Mouse (Mus musculus) E14TG2a.4 (cell line): ENCODE data around the gene Cpn2.

Source experiments
- CTCF ChIP-seq: conservative IDR thresholded peaks from 2 replicates; pipeline ENCODE4 v1.5.1; 2014; ENCODE audit warnings: low read length
- NANOG ChIP-seq: IDR thresholded peaks from 2 replicates; pipeline ENCODE4 v1.6.1; 2014; ENCODE audit warnings: borderline replicate concordance, low read length, mixed read lengths
- POU5F1 ChIP-seq: IDR thresholded peaks from 2 replicates; pipeline ENCODE4 v1.6.1; 2014; ENCODE audit warnings: low read length, borderline replicate concordance

GRCm38 (mm10) chr16:30280676-30281297 lies 13.5 kb upstream of the Cpn2 start:
- TF ChIP-seq CTCF: no peak
- TF ChIP-seq NANOG: no peak
- TF ChIP-seq POU5F1: no peak
